Mouse (Mus musculus) myocyte (in vitro differentiated cells): ENCODE results near the gene Fetub.

ENCODE experiments used
- MYOD1 ChIP-seq, 3 experiments: IDR thresholded peaks; one replicate each; pipeline ENCODE4 v1.6.1; 2011; ENCODE audit warnings: control low read depth in 2 of 3, low read depth in 2 of 3, mild to moderate bottlenecking in 2 of 3, moderate library complexity in 1 of 3; ENCODE audit not compliant: insufficient read length in 2 of 3, control insufficient read depth in 1 of 3
- POLR2A ChIP-seq: IDR thresholded peaks from one replicate; pipeline ENCODE4 v1.6.1; 2011; ENCODE audit warnings: low read depth, mild to moderate bottlenecking, control low read depth, moderate library complexity; ENCODE audit not compliant: insufficient read length

GRCm38 (mm10) chr16:22911986-22912385, 6.1 kb upstream of the Fetub start:
- TF ChIP-seq POLR2A, result no peak
- no peak for TF ChIP-seq MYOD1 (IDR thresholded peaks at IDR 0.05; ENCODE audit: control insufficient read depth in 1 of 3, insufficient read length in 2 of 3, low read depth in 2 of 3)
